Mouse (Mus musculus) myocyte (in vitro differentiated cells): ENCODE results near the gene Slc25a10. TPM values are rescaled to one million over a fixed set of nuclear protein-coding genes. Genes with fewer than 3 reads are reported as not detected.

Experiments used
- H3K27me3 ChIP-seq: one replicate; pipeline ENCODE4 v1.6.1; 2011; ENCODE audit not compliant: control insufficient read depth, insufficient read depth, insufficient read length
- H3K36me3 ChIP-seq: one replicate; pipeline ENCODE4 v1.6.1; 2011; ENCODE audit not compliant: control insufficient read depth, insufficient read depth
- H3K4me2 ChIP-seq: one replicate; pipeline ENCODE4 v1.6.1; 2011; ENCODE audit warnings: low read depth, control low read depth
- H3K4me3 ChIP-seq: one replicate; pipeline ENCODE4 v1.5.1; 2011; ENCODE audit warnings: mild to moderate bottlenecking, control low read depth, moderate library complexity
- H3K79me2 ChIP-seq: one replicate; pipeline ENCODE4 v1.6.1; 2011; ENCODE audit not compliant: control insufficient read depth, insufficient read depth
- H3ac ChIP-seq: one replicate; pipeline ENCODE4 v1.6.1; 2011; ENCODE audit not compliant: control insufficient read depth, insufficient read length
- CEBPB ChIP-seq: IDR thresholded peaks from 2 replicates; pipeline ENCODE4 v1.6.1; 2011; ENCODE audit warnings: mild to moderate bottlenecking, moderate library complexity; ENCODE audit not compliant: poor library complexity, insufficient read depth, severe bottlenecking
- E2F4 ChIP-seq: IDR thresholded peaks from one replicate; pipeline ENCODE4 v1.6.1; 2011; ENCODE audit warnings: mild to moderate bottlenecking, control low read depth, moderate library complexity; ENCODE audit not compliant: insufficient read depth
- MAX ChIP-seq: IDR thresholded peaks from one replicate; pipeline ENCODE4 v1.6.1; 2011; ENCODE audit warnings: low read depth, mild to moderate bottlenecking, control low read depth
- MYOD1 ChIP-seq, 3 experiments: IDR thresholded peaks; one replicate each; pipeline ENCODE4 v1.6.1; 2011; ENCODE audit warnings: control low read depth in 2 of 3, low read depth in 2 of 3, mild to moderate bottlenecking in 2 of 3, moderate library complexity in 1 of 3; ENCODE audit not compliant: insufficient read length in 2 of 3, control insufficient read depth in 1 of 3
- MYOG ChIP-seq, 3 experiments: IDR thresholded peaks; one replicate each; pipeline ENCODE4 v1.6.1; 2011; ENCODE audit warnings: control low read depth in 2 of 3, low read depth in 2 of 3, mild to moderate bottlenecking in 2 of 3; ENCODE audit not compliant: insufficient read length in 2 of 3, control insufficient read depth in 1 of 3, insufficient read depth in 1 of 3
- POLR2A ChIP-seq: IDR thresholded peaks from one replicate; pipeline ENCODE4 v1.6.1; 2011; ENCODE audit warnings: low read depth, mild to moderate bottlenecking, control low read depth, moderate library complexity; ENCODE audit not compliant: insufficient read length
- POLR2AphosphoS2 ChIP-seq: IDR thresholded peaks from one replicate; pipeline ENCODE4 v1.6.1; 2011; ENCODE audit warnings: low read depth, control low read depth; ENCODE audit not compliant: insufficient read length
- REST ChIP-seq: IDR thresholded peaks from one replicate; pipeline ENCODE4 v1.6.1; 2011; ENCODE audit warnings: mild to moderate bottlenecking, control low read depth, moderate library complexity; ENCODE audit not compliant: insufficient read depth, insufficient read length
- SRF ChIP-seq: IDR thresholded peaks from one replicate; pipeline ENCODE4 v1.6.1; 2011; ENCODE audit warnings: low read depth; ENCODE audit not compliant: control insufficient read depth, insufficient read length
- TCF12 ChIP-seq: IDR thresholded peaks from one replicate; pipeline ENCODE4 v1.6.1; 2011; ENCODE audit warnings: mild to moderate bottlenecking, control low read depth; ENCODE audit not compliant: poor library complexity, insufficient read depth, severe bottlenecking
- TCF3 ChIP-seq: IDR thresholded peaks from one replicate; pipeline ENCODE4 v1.6.1; 2011; ENCODE audit warnings: low read depth, control low read depth; ENCODE audit not compliant: insufficient read length
- USF1 ChIP-seq: IDR thresholded peaks from one replicate; pipeline ENCODE4 v1.6.1; 2011; ENCODE audit warnings: low read depth, mild to moderate bottlenecking, control low read depth, moderate library complexity
- polyA plus RNA-seq: library from polyadenylated mRNA; unstranded; fragments of >200 nt; fragmentation: generic; extraction: Trizol; gene quantifications from one replicate; pipeline ENCODE4 v1.2.1, GENCODE M21; 2012; ENCODE audit warnings: missing spikeins

Slc25a10 gene
- polyA plus RNA-seq, 1 experiment = 43.8 TPM

DNA sequence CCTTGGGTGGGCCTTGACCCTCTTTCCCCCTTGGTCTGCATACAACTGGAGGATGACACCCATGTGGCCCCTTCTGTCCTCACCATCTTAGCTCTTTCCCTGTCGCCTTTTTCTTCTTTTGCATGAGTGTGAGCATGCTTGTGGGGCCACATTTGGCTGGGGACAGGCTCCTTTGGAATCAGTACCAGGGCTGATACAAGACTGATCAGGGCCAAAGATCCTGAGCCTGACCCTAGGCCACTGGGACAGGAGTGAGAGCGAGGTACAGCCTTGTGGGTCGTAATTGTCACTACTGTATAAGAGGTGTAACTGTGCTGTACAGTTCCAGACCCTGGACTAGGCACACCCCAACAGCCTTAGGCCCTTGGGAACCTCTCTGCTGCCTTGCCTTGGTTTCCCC lies 2.3 kb downstream of the Slc25a10 start:
- no peak overlapping the region for H3K4me2 ChIP-seq
- TF ChIP-seq MAX (no peak), MYOD1 (IDR thresholded peaks at IDR 0.05; ENCODE audit: control insufficient read depth in 1 of 3, insufficient read length in 2 of 3, low read depth in 2 of 3) (no peak), REST (no peak), POLR2AphosphoS2 (no peak)
- no peaks in the 10 kb centered on the region for H3K27me3 ChIP-seq
- peaks cover 10% of the 10 kb centered on the region for H3K79me2 ChIP-seq
- H3K36me3 ChIP-seq = peaks cover 7% of the 10 kb centered on the region
- no peak overlapping the region for H3K4me3 ChIP-seq
- no peak overlapping the region for H3ac ChIP-seq

DNA sequence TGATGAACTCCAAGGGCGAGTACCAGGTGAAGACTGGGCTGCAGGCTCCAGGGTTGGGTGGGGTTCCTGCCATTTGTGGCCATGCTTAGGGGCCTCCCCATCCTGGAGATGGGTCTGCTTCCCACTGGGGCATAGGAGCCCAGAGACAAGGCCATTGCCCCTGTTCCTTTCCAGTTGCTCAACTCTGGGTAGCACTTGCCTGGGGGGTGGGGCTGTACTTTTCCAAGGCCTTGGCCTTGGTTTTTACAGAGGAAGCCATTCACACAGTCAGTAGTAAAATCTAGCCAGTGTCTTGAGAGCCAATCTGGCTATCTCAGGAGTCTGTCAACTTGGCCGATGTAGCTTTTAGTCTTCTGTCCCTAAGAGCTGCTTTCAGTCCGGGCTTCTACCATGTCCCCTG lies 5.8 kb downstream of the Slc25a10 start:
- no peak overlapping the region for H3ac ChIP-seq
- no peak overlapping the region for H3K4me2 ChIP-seq
- H3K4me3 ChIP-seq = no peak overlapping the region
- H3K36me3 ChIP-seq = peaks cover 7% of the 10 kb centered on the region
- TF ChIP-seq MYOG (IDR thresholded peaks at IDR 0.05; ENCODE audit: control insufficient read depth in 1 of 3, insufficient read depth in 1 of 3, insufficient read length in 2 of 3, low read depth in 2 of 3) (no peak), E2F4 (no peak), USF1 (no peak), TCF12 (no peak), TCF3 (no peak), MAX (no peak), REST (no peak), SRF (no peak), POLR2AphosphoS2 (no peak), POLR2A (no peak), MYOD1 (IDR thresholded peaks at IDR 0.05; ENCODE audit: control insufficient read depth in 1 of 3, insufficient read length in 2 of 3, low read depth in 2 of 3) (no peak), CEBPB (no peak)
- no peaks in the 10 kb centered on the region for H3K27me3 ChIP-seq
- peaks cover 10% of the 10 kb centered on the region for H3K79me2 ChIP-seq

DNA sequence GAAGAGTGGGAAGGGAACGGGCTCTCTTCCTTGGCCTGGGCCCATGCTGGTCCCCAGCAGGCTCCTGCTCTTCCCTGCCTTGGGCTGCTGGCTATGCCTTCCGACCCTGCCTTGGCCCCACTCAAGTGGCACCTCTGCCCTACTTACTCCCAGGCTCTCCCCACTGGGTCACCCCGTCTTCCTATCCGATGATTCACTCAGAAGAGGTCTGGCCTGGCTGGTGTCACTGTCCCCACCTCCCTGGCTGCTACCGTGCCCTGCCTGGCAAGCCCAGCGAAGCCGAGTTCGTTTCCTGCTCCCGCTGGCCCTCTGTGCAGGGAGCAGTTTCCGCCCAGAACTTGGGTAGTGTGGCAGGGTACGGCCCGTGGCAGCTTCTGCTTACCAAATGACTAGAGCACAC lies 6.6 kb downstream of the Slc25a10 start:
- Histone ChIP-seq H3K79me2 (peaks cover 7% of the 10 kb centered on the region), H3K4me3 (no peak overlapping the region), H3K27me3 (no peaks in the 10 kb centered on the region), H3K4me2 (no peak overlapping the region), H3K36me3 (peaks cover 7% of the 10 kb centered on the region), H3ac (no peak overlapping the region)
- TF ChIP-seq MYOG (IDR thresholded peaks at IDR 0.05; ENCODE audit: control insufficient read depth in 1 of 3, insufficient read depth in 1 of 3, insufficient read length in 2 of 3, low read depth in 2 of 3) = no peak
- no peak for TF ChIP-seq POLR2A
- no peak for TF ChIP-seq REST
- TF ChIP-seq POLR2AphosphoS2 = no peak
- TF ChIP-seq MAX = no peak
- TF ChIP-seq SRF = no peak
- TF ChIP-seq TCF12 = no peak
- TF ChIP-seq CEBPB = no peak
- no peak for TF ChIP-seq TCF3
- TF ChIP-seq E2F4 = no peak
- no peak for TF ChIP-seq MYOD1 (IDR thresholded peaks at IDR 0.05; ENCODE audit: control insufficient read depth in 1 of 3, insufficient read length in 2 of 3, low read depth in 2 of 3)
- TF ChIP-seq USF1 = no peak

DNA sequence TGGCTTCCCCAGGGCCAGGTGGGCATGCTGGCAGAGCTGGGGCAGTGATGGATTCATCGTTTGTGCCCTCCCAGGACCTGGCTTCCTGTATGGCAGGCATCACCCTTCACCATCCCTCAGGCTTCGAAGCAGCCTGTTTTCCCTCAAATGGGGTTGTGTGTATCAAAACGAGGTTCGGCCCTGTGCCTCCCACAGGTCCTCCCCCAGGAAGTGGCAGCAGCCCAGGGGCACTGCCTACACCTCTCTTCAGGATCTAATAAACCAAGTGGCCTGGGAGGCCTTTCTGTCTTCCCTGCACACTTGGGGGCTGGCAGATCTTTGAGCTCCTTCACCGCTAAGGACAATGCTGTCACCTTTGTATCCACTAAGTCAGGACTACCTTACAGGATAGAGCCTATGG lies 7.3 kb downstream of the Slc25a10 start:
- H3ac ChIP-seq = no peak overlapping the region
- no peaks in the 10 kb centered on the region for H3K27me3 ChIP-seq
- peaks cover 7% of the 10 kb centered on the region for H3K36me3 ChIP-seq
- no peaks in the 10 kb centered on the region for H3K79me2 ChIP-seq
- no peak overlapping the region for H3K4me2 ChIP-seq
- TF ChIP-seq POLR2AphosphoS2 (no peak), USF1 (no peak), SRF (no peak)
- H3K4me3 ChIP-seq = no peak overlapping the region

DNA sequence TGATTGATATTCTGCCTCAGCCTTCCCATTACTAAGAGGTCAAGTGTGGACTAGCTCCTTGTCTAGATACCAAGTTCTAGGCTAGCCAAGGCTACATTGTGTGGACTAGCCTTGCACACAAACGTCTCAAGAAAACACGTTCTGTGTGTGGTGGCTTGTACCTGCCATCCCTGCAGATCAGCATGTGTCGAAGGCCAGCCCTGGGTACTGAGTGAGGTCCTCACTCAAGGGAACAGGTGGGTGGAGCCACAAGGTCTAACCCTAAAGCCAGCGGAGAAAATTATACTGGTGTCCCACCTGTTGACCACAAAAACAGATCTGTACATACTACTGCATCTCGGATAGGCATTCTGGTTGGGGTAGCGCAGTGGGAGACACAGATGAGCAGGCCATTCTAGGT lies 8.3 kb downstream of the Slc25a10 start:
- Histone ChIP-seq H3K36me3 (peaks cover 7% of the 10 kb centered on the region), H3K27me3 (no peaks in the 10 kb centered on the region)

DNA sequence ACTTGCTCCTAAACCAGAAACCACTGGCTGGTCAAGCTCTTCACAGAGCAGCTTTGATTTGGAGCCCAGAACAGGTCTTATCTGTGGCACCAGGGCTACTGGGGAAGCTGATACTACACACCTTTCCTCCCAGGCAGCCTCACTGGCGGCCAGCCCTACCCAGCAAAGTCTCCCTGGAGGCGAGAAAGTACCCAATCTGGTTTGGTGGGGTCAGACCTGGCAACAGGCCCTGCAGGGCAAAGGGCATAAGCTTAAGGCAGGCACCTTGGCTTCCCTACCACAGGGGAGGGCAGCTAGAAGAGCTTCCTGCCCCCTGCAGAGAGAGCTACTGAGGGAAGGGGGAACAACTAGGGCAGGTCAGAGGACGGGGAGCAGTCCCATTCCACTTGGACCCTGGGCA lies 8.7 kb downstream of the Slc25a10 start:
- TF ChIP-seq CEBPB (no peak), POLR2AphosphoS2 (peak; percentile 79), MAX (no peak)

More for the DNA sequence above, 8.3 kb downstream of the Slc25a10 start:
- TF ChIP-seq POLR2AphosphoS2 = peak; percentile 69
- no peak for TF ChIP-seq E2F4
- Histone ChIP-seq H3ac (no peak overlapping the region), H3K79me2 (no peaks in the 10 kb centered on the region), H3K4me3 (no peak overlapping the region), H3K4me2 (no peak overlapping the region)

More for the DNA sequence above, 8.7 kb downstream of the Slc25a10 start:
- Histone ChIP-seq H3K36me3 (peaks cover 7% of the 10 kb centered on the region), H3ac (no peak overlapping the region), H3K4me2 (no peak overlapping the region), H3K27me3 (no peaks in the 10 kb centered on the region), H3K79me2 (no peaks in the 10 kb centered on the region), H3K4me3 (no peak overlapping the region)
